Mouse (Mus musculus) MEL (cell line): ENCODE data around the gene Rom1.
A peak's percentile ranks its signal among the peaks of the same experiment; 100 is the strongest.

Experiments
- CTCF ChIP-seq, 3 experiments: IDR thresholded peaks in 2 of 3; conservative IDR thresholded peaks in 1 of 3; 2 replicates each; pipeline ENCODE4 v1.5.1; 2011 to 2012; ENCODE audit warnings: low read length in 3 of 3, low read depth in 2 of 3, mild to moderate bottlenecking in 2 of 3, improper control_type of control experiment in 1 of 3, inconsistent platforms in 1 of 3, mixed read lengths in 1 of 3, moderate library complexity in 1 of 3; ENCODE audit not compliant: control insufficient read depth in 1 of 3, insufficient read depth in 1 of 3, poor library complexity in 1 of 3, severe bottlenecking in 1 of 3
- EP300 ChIP-seq, 2 experiments: IDR thresholded peaks; 2 replicates each; pipeline ENCODE4 v1.6.1; 2011; ENCODE audit warnings: improper control_type of control experiment in 2 of 2, low read length in 2 of 2, low read depth in 1 of 2, mild to moderate bottlenecking in 1 of 2
- GATA1 ChIP-seq: IDR thresholded peaks from 2 replicates; pipeline ENCODE4 v1.6.1; 2011; ENCODE audit warnings: low read depth, low read length, improper control_type of control experiment
- JUND ChIP-seq: IDR thresholded peaks from 2 replicates; pipeline ENCODE4 v1.6.1; 2011; ENCODE audit warnings: low read depth, mild to moderate bottlenecking, improper control_type of control experiment, low read length
- MAZ ChIP-seq: IDR thresholded peaks from 2 replicates; pipeline ENCODE4 v1.6.1; 2012; ENCODE audit warnings: low read depth, mild to moderate bottlenecking, inconsistent platforms, low read length, improper control_type of control experiment
- NELFE ChIP-seq: IDR thresholded peaks from 2 replicates; pipeline ENCODE4 v1.6.1; 2011; ENCODE audit warnings: low read depth, low read length, improper control_type of control experiment
- POLR2A ChIP-seq, 2 experiments: IDR thresholded peaks; 2 replicates each; pipeline ENCODE4 v1.6.1; 2011 to 2012; ENCODE audit warnings: low read length in 2 of 2, mild to moderate bottlenecking in 2 of 2, control low read depth in 1 of 2, improper control_type of control experiment in 1 of 2, low read depth in 1 of 2, moderate library complexity in 1 of 2; ENCODE audit not compliant: control insufficient read depth in 1 of 2, insufficient read depth in 1 of 2, poor library complexity in 1 of 2
- POLR2AphosphoS2 ChIP-seq: IDR thresholded peaks from 2 replicates; pipeline ENCODE4 v1.6.1; 2011; ENCODE audit warnings: low read length, improper control_type of control experiment
- USF2 ChIP-seq, 2 experiments: IDR thresholded peaks; 2 replicates each; pipeline ENCODE4 v1.6.1; 2011 to 2012; ENCODE audit warnings: improper control_type of control experiment in 2 of 2, low read length in 2 of 2, borderline replicate concordance in 1 of 2, inconsistent platforms in 1 of 2, low read depth in 1 of 2, mild to moderate bottlenecking in 1 of 2; ENCODE audit not compliant: insufficient read depth in 1 of 2
- ZMIZ1 ChIP-seq: IDR thresholded peaks from 2 replicates; pipeline ENCODE4 v1.6.1; 2012; ENCODE audit warnings: low read depth, mild to moderate bottlenecking, inconsistent platforms, low read length, improper control_type of control experiment, moderate library complexity

GRCm38 (mm10) chr19:8886916-8887584, 42.1 kb downstream of the Rom1 start:
- TF ChIP-seq CTCF (IDR thresholded peaks at IDR 0.05 in 2 of 3, conservative IDR thresholded peaks at IDR 0.05 in 1 of 3; ENCODE audit: control insufficient read depth in 1 of 3, insufficient read depth in 1 of 3, low read depth in 2 of 3, low read length in 3 of 3, poor library complexity in 1 of 3, severe bottlenecking in 1 of 3) (no peak), ZMIZ1 (peak; percentile 67), POLR2AphosphoS2 (peak; percentile 97; the same call in 1 of the 2 replicates), MAZ (no peak), USF2 (IDR thresholded peaks at IDR 0.05; ENCODE audit: borderline replicate concordance in 1 of 2, insufficient read depth in 1 of 2, low read depth in 1 of 2, low read length in 2 of 2) (no peak), POLR2A (IDR thresholded peaks at IDR 0.05; ENCODE audit: control insufficient read depth in 1 of 2, insufficient read depth in 1 of 2, low read depth in 1 of 2, low read length in 2 of 2, poor library complexity in 1 of 2) (no peak; a peak in 2 of 4 replicates), GATA1 (no peak), NELFE (peak; percentile 47; the same call in 1 of the 2 replicates), EP300 (IDR thresholded peaks at IDR 0.05; ENCODE audit: low read depth in 1 of 2, low read length in 2 of 2) (no peak), JUND (no peak)
